Mouse (Mus musculus): ENCODE data around the gene AL732309.1. TPM values are rescaled to one million over a fixed set of nuclear protein-coding genes. Genes with fewer than 3 reads are reported as not detected.
A peak's percentile ranks its signal among the peaks of the same experiment; 100 is the strongest.

The AL732309.1 gene
- polyA plus RNA-seq, 1 experiment from 2014 or later: 5.0 TPM

DNA sequence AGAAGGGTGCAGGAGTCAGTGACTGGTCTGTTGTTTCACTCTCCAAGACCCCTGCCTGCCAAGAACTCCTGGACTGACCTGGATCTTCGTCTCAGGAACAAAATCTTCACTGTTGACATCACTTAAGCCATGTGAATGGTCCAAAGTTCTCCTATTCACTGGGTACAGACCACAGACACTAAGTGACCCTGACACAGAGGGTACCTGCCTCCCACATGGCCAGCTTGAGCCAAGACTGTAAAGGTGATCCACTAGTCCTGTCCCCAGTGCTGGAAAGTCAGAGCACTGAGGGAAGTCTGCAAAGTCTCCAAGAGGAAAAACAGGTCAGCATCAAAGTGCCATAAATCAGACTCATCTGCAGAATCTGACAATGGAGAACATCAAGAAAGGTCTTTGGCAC, 39.1 kb downstream of the AL732309.1 start:
- no peak for DNase-seq (ENCODE audit: low spot score)
- no peak for ATAC-seq (replicated peaks; ENCODE audit: low FRiP score, low TSS enrichment, low read depth)
- H3K9ac ChIP-seq (ENCODE audit: low read length): no peak overlapping the region
- no peaks in the 10 kb centered on the region for H3K9me3 ChIP-seq (ENCODE audit: control insufficient read depth, low read length)
- no peak overlapping the region for H3K4me2 ChIP-seq (ENCODE audit: low read length)
- peaks cover 71% of the 10 kb centered on the region for H3K36me3 ChIP-seq (ENCODE audit: control insufficient read depth, insufficient read depth, low read length)
- 100% methylated on average over 1 of the region's 1 CpGs for WGBS
- H3K4me3 ChIP-seq (ENCODE audit: low read depth, low read length): no peak overlapping the region
- peaks cover 15% of the 10 kb centered on the region for H3K4me1 ChIP-seq (replicated peaks; ENCODE audit: control insufficient read depth, insufficient read depth, low read length)
- no peaks in the 10 kb centered on the region for H3K27me3 ChIP-seq (replicated peaks; ENCODE audit: control insufficient read depth, insufficient read depth, low read length)
- H3K27ac ChIP-seq (ENCODE audit: low read depth): no peak overlapping the region

DNA sequence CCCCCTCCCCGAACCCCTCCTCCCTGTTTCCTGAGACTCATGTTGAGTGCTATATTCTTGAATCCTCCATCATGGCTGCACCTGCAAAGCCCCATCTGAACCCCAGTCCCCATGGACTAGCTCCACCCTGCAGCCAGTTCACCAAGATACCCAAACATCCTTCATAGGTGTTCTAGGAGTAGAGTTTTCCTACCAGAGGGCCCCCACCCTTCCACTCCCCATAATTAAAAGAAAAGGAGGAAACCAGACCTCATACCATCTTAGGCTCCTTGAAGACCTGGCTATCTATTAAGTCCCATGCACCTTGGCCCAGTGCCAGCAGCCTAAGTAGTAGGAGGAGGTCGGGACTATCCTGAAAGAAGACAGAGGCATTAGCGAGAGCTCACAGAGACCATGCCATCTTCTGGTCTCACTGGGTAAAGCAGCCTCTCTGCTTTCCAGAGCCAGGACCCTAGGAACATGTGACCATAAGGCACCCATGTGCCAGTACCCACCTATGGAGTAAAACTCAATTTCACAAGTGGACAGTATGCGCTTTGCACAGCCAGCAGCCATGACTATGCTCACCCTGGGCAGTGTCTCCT, 42.9 kb downstream of the AL732309.1 start:
- Histone ChIP-seq H3K4me3 (ENCODE audit: low read depth, low read length) (no peak overlapping the region), H3K36me3 (ENCODE audit: control insufficient read depth, insufficient read depth, low read length) (peaks cover 99% of the 10 kb centered on the region), H3K27ac (ENCODE audit: low read depth) (no peak overlapping the region), H3K4me2 (ENCODE audit: low read length) (no peak overlapping the region), H3K9me3 (ENCODE audit: control insufficient read depth, low read length) (no peaks in the 10 kb centered on the region), H3K9ac (ENCODE audit: low read length) (no peak overlapping the region), H3K4me1 (replicated peaks; ENCODE audit: control insufficient read depth, insufficient read depth, low read length) (no peaks in the 10 kb centered on the region), H3K27me3 (replicated peaks; ENCODE audit: control insufficient read depth, insufficient read depth, low read length) (no peaks in the 10 kb centered on the region)
- ATAC-seq (replicated peaks; ENCODE audit: low FRiP score, low TSS enrichment, low read depth) (no peak), DNase-seq (ENCODE audit: low spot score) (no peak)
- WGBS: 63% methylated on average over 4 of the region's 4 CpGs

DNA sequence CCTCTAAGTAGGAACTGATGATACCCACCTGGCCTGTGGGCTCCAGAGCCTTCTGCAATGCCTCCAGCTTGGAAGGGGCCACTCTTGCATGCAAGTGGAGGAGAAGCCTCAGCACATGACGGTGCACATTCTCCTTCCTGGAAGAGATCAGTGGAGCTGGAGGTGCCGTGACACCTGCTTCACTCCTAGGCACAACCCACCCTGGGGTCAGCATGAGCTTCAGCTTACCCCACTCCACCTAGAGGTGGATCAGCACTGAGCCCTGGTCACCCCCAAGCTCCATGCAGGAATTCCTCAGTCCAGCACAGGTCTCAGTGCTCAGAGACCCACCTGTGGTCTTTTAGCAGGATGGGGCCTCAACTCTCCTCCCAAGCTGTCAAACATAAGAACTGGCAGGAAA, 46.0 kb downstream of the AL732309.1 start:
- no peak for DNase-seq (ENCODE audit: low spot score)
- no peak overlapping the region for H3K9ac ChIP-seq (ENCODE audit: low read length)
- peaks cover 9% of the 10 kb centered on the region; the same call in 1 of the 2 replicates for H3K27me3 ChIP-seq (replicated peaks; ENCODE audit: control insufficient read depth, insufficient read depth, low read length)
- peaks cover 74% of the 10 kb centered on the region for H3K36me3 ChIP-seq (ENCODE audit: control insufficient read depth, insufficient read depth, low read length)
- H3K4me3 ChIP-seq (ENCODE audit: low read depth, low read length): no peak overlapping the region
- H3K9me3 ChIP-seq (ENCODE audit: control insufficient read depth, low read length): no peaks in the 10 kb centered on the region
- no peak overlapping the region for H3K4me2 ChIP-seq (ENCODE audit: low read length)
- H3K4me1 ChIP-seq (replicated peaks; ENCODE audit: control insufficient read depth, insufficient read depth, low read length): 0 out of 2 replicates have a peak, but pooled peaks cover 12% of the 10 kb centered on the region
- ATAC-seq (replicated peaks; ENCODE audit: low FRiP score, low TSS enrichment, low read depth): no peak
- WGBS: 93% methylated on average over 2 of the region's 2 CpGs
- H3K27ac ChIP-seq (ENCODE audit: low read depth): no peak overlapping the region

DNA sequence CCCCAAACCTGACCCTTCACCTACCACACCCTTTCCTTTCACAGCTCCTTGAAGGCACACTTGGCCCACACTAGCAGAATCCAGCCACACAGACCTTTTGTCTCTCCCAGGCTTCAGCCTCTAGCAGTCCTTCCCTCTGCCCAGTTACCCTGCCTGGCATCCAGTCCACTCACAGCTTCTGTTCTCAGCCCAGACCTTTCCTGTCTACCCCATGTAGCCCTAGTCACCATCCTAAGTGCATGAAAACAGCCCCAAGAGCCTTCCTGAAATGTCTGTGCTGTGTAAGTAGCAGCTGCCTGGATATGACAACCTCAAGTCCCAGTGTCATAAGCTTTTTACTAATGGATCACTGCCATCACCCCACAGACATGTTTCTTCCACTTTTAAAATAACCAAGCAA, 48.7 kb downstream of the AL732309.1 start:
- DNase-seq (ENCODE audit: low spot score) (no peak), ATAC-seq (replicated peaks; ENCODE audit: low FRiP score, low TSS enrichment, low read depth) (no peak)
- Histone ChIP-seq H3K4me3 (ENCODE audit: low read depth, low read length) (no peak overlapping the region), H3K36me3 (ENCODE audit: control insufficient read depth, insufficient read depth, low read length) (peaks cover 47% of the 10 kb centered on the region), H3K4me2 (ENCODE audit: low read length) (no peak overlapping the region), H3K27me3 (replicated peaks; ENCODE audit: control insufficient read depth, insufficient read depth, low read length) (peaks cover 20% of the 10 kb centered on the region), H3K9ac (ENCODE audit: low read length) (no peak overlapping the region), H3K4me1 (replicated peaks; ENCODE audit: control insufficient read depth, insufficient read depth, low read length) (peaks cover 20% of the 10 kb centered on the region; the same call in 1 of the 2 replicates), H3K9me3 (ENCODE audit: control insufficient read depth, low read length) (no peaks in the 10 kb centered on the region), H3K27ac (ENCODE audit: low read depth) (no peak overlapping the region)

DNA sequence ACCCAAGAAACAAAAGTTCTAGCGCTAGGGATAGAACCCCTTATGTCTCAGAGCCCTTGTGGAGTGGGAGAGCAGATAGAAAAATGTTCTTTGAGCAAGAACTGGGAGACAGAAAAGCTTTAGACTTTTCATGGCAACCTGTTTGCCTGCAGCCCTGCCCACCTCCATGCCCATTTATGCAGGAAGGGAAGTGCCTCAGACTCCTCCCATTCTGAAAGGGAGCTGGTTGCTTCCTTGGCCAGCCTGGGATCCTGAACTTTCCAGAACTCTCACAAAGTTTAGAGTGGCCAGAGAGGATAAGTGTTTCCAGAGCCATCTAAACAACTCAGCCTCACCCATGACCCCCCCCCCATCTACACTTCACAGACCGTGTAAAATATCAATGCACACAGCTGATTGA, 49.5 kb downstream of the AL732309.1 start:
- 25% methylated on average over 2 of the region's 2 CpGs for WGBS
- no peak overlapping the region for H3K9ac ChIP-seq (ENCODE audit: low read length)

DNA sequence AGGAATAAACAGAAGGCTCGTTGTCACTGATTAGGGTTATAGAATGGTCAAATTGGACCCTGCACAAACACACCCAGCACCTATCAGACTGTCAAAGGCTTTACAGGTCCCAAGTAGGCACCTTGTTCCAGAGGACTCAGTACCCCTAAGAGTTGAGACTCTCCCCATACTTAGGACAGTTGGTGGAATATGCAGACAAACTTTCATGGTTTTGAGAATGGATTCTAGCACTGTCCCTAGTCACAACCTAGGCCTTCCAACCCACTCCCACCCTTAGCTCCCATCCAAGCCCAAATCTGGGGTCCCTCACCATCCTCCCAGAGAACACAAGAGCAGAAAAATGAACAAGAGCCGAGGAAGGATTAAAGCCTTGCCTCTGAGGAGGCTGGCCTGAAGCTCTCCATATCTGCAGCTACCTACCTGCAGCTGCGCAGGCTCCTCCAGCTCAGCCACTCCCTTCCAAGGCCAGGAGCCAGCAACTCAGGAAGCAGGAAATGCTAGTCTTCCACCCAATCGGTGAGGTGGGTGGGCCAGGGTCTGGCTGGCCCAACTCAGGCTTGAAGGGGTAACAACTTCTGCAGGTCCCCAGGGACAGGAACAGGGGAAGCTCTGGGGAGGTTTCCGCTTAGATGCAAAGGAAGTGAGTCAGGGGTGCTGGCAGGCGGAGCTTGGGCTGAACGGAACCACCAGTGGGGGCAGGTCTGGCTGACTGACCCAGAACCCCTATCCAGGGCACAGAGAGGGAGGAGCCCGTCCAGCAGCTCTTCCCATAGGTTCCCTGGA, 50.3 kb downstream of the AL732309.1 start, which contains the start of gene Tor4a:
TSS of gene Tor4a (minus strand) at position 715 of the 783 bp plus-strand sequence.
- Histone ChIP-seq H3K27me3 (replicated peaks; ENCODE audit: control insufficient read depth, insufficient read depth, low read length) (peaks cover 20% of the 10 kb centered on the region), H3K4me1 (replicated peaks; ENCODE audit: control insufficient read depth, insufficient read depth, low read length) (peaks cover 20% of the 10 kb centered on the region; the same call in 1 of the 2 replicates), H3K9me3 (ENCODE audit: control insufficient read depth, low read length) (no peaks in the 10 kb centered on the region), H3K36me3 (ENCODE audit: control insufficient read depth, insufficient read depth, low read length) (peaks cover 31% of the 10 kb centered on the region), H3K4me3 (ENCODE audit: low read depth, low read length) (peak within 1 kb of the TSS; percentile 34), H3K4me2 (ENCODE audit: low read length) (peak within 1 kb of the TSS; percentile 58), H3K9ac (ENCODE audit: low read length) (peak within 1 kb of the TSS; percentile 34; the same call in 1 of the 2 replicates), H3K27ac (ENCODE audit: low read depth) (peak within 1 kb of the TSS; percentile 76)
- ATAC-seq (replicated peaks; ENCODE audit: low FRiP score, low TSS enrichment, low read depth) (peak; percentile 73), DNase-seq (ENCODE audit: low spot score) (peak; percentile 77)
- 11% methylated on average over 8 of the region's 8 CpGs for WGBS

More for the DNA sequence above, 49.5 kb downstream of the AL732309.1 start:
- Histone ChIP-seq H3K4me2 (ENCODE audit: low read length) (peak overlapping the region; percentile 58), H3K4me3 (ENCODE audit: low read depth, low read length) (no peak overlapping the region), H3K27me3 (replicated peaks; ENCODE audit: control insufficient read depth, insufficient read depth, low read length) (peaks cover 20% of the 10 kb centered on the region), H3K4me1 (replicated peaks; ENCODE audit: control insufficient read depth, insufficient read depth, low read length) (peaks cover 20% of the 10 kb centered on the region; the same call in 1 of the 2 replicates), H3K36me3 (ENCODE audit: control insufficient read depth, insufficient read depth, low read length) (peaks cover 39% of the 10 kb centered on the region), H3K27ac (ENCODE audit: low read depth) (peak overlapping the region; percentile 76), H3K9me3 (ENCODE audit: control insufficient read depth, low read length) (no peaks in the 10 kb centered on the region)
- ATAC-seq (replicated peaks; ENCODE audit: low FRiP score, low TSS enrichment, low read depth) (no peak), DNase-seq (ENCODE audit: low spot score) (no peak)

DNA sequence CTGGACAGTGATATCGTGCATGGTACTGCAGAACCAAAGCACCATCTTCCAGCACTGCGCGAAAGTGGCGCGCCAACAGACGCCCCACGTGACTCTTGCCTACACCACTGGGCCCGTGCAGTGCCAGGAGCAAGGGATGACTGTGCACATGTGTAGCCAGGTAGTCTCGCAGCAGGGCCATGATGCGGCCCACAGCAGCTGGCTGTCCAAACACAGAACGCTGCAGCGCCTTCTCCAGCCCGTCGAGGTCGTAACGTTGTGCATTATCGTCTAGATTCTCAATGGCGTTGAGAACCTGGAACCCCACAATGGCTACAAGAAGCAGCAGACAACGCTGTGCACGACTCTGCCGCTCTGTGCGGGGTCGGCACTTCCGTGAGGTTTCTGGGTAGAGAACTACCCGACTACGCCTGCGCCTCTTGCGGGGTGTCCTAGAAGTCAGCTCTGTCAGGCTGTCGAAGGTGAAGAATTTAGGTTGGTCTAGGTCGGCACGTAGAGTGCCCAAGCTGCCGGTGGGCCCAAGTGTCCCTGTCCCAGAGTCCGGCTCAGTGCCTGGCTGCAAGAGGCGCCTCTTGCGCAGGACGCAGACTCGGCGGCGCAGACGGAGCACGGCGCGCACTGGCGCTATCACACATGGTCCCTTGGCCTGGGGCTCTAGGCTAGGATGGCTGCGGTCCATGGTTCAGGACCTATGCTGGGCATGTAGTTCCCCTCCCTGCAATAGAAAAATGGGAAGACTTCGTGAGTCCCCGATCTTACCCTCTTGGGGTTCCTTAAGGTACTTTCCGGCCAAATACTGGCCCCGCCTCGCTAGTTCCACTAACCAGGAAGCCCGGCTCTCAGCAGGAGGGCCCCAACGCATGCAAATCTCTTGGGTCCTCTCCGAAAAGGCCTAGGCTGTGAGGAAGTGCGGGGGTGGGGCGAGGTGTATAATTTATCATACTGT, 51.2 kb downstream of the AL732309.1 start:
- no peak for DNase-seq (ENCODE audit: low spot score)
- H3K4me3 ChIP-seq (ENCODE audit: low read depth, low read length): peak overlapping the region; percentile 34
- peak overlapping the region; percentile 76 for H3K27ac ChIP-seq (ENCODE audit: low read depth)
- peaks cover 22% of the 10 kb centered on the region for H3K36me3 ChIP-seq (ENCODE audit: control insufficient read depth, insufficient read depth, low read length)
- H3K27me3 ChIP-seq (replicated peaks; ENCODE audit: control insufficient read depth, insufficient read depth, low read length): peaks cover 20% of the 10 kb centered on the region
- ATAC-seq (replicated peaks; ENCODE audit: low FRiP score, low TSS enrichment, low read depth): peak; percentile 37
- no peaks in the 10 kb centered on the region for H3K9me3 ChIP-seq (ENCODE audit: control insufficient read depth, low read length)
- H3K4me1 ChIP-seq (replicated peaks; ENCODE audit: control insufficient read depth, insufficient read depth, low read length): peaks cover 20% of the 10 kb centered on the region; the same call in 1 of the 2 replicates
- 20% methylated on average over 55 of the region's 55 CpGs for WGBS
- H3K9ac ChIP-seq (ENCODE audit: low read length): peak overlapping the region; percentile 34; the same call in 1 of the 2 replicates
- H3K4me2 ChIP-seq (ENCODE audit: low read length): peak overlapping the region; percentile 58
